Mouse (Mus musculus) left cerebral cortex, postnatal 36 days (tissue): ENCODE measurements at regions not wholly inside any gene's neighbourhood (a gene's known extent, or its start where the extent isn't known, plus 50 kb on each side); places are given as distances from the start of the nearest gene placed in this dataset.

Source experiments
- DNase-seq, 2 experiments: peaks; one replicate each; pipeline ENCODE4 v3.0.0; 2021 to 2022; ENCODE audit warnings: low spot score in 2 of 2, mixed read lengths in 1 of 2
- intact Hi-C: fragments of 180-260 bp; cut with DNase I; formaldehyde crosslinking; loops from one replicate; pipeline ENCODE4 v1.15.1; 2025

- intact Hi-C loops: loop anchor here (1.0 to 5.0 kb wide), 3 partner anchors 231 to 491 kb away; no protein-coding TSS in a partner anchor
- peak in 1 of 2 experiments; percentile 65 for DNase-seq
These were observed 264.4 kb upstream of the Nfe2l3 start for GRCm38 (mm10) chr6:51168048-51168447.

GRCm38 (mm10) chr6:51168775-51169695, 263.4 kb upstream of the Nfe2l3 start:
- no peak for DNase-seq
- intact Hi-C loops: loop anchor here (1.0 to 5.0 kb wide), 3 partner anchors 232 to 492 kb away; no protein-coding TSS in a partner anchor

GRCm38 (mm10) chr6:51169971-51170411, 262.5 kb upstream of the Nfe2l3 start:
- DNase-seq: no peak
- intact Hi-C loops: loop anchor here (5.0 to 10.0 kb wide), 4 partner anchors 233 to 1147 kb away; partner anchors contain the start of gene Hoxa13

DNA sequence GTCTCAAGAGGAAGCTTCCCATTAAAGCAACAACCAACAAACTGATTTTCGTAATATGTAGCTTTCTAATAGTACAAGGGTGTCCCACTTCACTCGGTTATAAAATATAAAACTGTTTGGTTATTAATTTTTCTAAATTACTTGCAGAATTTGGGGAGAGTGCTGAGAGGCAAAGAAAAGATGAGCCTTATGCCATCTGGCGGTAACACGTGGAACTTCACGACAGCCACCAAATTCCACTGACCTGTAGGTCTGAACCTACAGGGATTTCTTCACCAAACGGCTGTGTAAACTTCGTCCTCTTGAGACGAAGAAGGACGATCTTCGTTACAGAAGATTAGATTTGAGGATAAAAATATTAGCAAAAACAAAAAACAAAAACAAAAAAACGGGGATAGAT, 262.1 kb upstream of the Nfe2l3 start:
- intact Hi-C loops: loop anchor here (5.0 to 10.0 kb wide), 2 partner anchors 1094 to 1147 kb away; partner anchors contain the start of gene Hoxa13
- DNase-seq: no peak

GRCm38 (mm10) chr6:51170871-51171270, 261.6 kb upstream of the Nfe2l3 start:
- intact Hi-C loops: loop anchor here (5.0 to 10.0 kb wide), 2 partner anchors 1094 to 1146 kb away; partner anchors contain the start of gene Hoxa13
- DNase-seq: no peak

DNA sequence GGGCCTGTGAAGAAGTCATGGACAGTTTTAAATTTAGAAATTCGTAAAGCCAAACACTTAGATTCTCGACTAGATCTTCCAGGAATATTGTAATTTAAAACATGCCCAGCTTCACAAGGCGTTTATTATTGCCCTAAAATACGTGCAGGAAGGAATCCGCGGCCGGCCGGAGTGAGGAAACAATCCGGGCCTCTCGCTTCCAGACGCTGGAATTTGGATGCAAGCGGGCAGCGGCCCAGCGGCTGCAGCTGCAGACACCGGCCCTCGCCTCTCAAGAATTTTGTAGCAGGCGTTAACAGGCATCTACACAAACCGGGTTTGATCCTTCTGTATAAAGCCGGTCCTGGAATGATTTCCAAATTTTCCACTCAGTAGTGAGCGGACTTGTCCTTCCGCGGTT, 260.7 kb upstream of the Nfe2l3 start:
- intact Hi-C loops: loop anchor here (5.0 to 10.0 kb wide), 2 partner anchors 1093 to 1146 kb away; partner anchors contain the start of gene Hoxa13
- peak in 1 of 2 experiments; percentile 43 for DNase-seq

DNA sequence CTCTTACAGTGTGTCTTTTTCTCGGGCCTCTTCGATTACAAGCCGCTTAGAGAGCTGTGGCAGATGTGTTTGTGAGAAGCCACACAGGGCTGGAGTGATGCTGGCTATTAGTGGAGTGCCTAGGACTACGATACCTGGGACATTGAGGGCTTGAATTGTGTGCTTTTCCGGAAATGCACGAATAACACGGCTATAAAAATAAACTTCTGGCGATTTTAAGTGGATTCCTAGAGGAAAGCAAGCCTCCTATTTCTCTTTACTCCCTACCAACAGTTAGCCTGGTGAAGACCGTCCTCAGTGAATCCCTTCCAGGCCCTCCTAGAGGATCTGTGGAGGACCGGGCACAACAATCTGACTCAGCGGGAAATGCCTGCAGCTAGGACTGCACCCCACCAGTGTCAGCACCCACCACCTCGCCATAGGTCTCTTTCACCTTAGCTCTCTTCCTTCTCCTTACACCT, 260.1 kb upstream of the Nfe2l3 start:
- no peak for DNase-seq
- intact Hi-C loops: loop anchor here (5.0 to 10.0 kb wide), 2 partner anchors 1092 to 1145 kb away; partner anchors contain the start of gene Hoxa13

DNA sequence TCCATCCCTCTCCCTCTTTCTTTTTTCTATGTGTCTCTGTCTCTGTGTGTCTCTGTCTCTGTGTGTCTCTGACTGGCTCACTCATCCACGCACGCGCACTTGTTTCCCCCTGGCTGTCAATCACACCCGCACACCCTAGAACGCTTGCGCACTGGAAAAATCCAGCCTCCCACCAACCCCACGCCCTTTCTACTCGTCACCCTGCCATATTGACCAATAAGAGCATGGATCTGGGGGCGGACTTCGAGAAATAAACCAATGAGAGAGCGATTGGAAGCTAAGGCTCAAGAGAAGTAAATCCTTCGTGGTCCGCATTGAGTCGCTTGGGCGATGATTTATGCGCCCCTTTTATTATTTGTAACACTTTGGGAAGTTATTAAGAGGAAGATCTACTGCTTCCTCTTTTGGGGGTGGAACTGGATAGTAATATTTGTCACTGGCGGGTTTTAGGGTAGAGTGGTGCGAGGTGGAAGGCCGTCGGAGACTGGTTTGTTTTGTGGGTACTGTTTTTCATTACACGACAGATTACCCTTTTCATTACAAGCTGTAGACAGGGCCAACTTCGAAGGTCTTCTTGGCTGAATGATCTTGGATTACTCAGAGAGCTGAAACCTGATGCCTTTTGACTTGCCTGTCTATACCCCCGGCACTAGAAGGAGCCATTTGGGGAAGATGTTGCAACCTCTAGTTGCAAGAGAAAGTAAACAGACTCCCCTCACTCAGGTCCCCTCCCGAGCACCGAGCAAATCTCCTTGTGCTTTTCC, 259.4 kb upstream of the Nfe2l3 start:
- DNase-seq: peak in 1 of 2 experiments; percentile 50
- intact Hi-C loops: loop anchor here (5.0 to 10.0 kb wide), 2 partner anchors 1092 to 1144 kb away; partner anchors contain the start of gene Hoxa13

- no peak for DNase-seq
- intact Hi-C loops: loop anchor here (5.0 to 10.0 kb wide), 2 partner anchors 1091 to 1143 kb away; partner anchors contain the start of gene Hoxa13
These were observed 258.6 kb upstream of the Nfe2l3 start for GRCm38 (mm10) chr6:51173620-51174442.

- no peak for DNase-seq
- intact Hi-C loops: loop anchor here (5.0 to 10.0 kb wide), 4 partner anchors 833 to 1143 kb away; partner anchors contain the start of genes Hoxa13 and Hoxa2
These were observed 257.9 kb upstream of the Nfe2l3 start for GRCm38 (mm10) chr6:51174443-51175021.

- no peak for DNase-seq
- intact Hi-C loops: loop anchor here (5.0 to 10.0 kb wide), 3 partner anchors 831 to 1089 kb away; partner anchors contain the start of genes Hoxa13 and Hoxa2
These were observed 256.6 kb upstream of the Nfe2l3 start for GRCm38 (mm10) chr6:51175616-51176590.

DNA sequence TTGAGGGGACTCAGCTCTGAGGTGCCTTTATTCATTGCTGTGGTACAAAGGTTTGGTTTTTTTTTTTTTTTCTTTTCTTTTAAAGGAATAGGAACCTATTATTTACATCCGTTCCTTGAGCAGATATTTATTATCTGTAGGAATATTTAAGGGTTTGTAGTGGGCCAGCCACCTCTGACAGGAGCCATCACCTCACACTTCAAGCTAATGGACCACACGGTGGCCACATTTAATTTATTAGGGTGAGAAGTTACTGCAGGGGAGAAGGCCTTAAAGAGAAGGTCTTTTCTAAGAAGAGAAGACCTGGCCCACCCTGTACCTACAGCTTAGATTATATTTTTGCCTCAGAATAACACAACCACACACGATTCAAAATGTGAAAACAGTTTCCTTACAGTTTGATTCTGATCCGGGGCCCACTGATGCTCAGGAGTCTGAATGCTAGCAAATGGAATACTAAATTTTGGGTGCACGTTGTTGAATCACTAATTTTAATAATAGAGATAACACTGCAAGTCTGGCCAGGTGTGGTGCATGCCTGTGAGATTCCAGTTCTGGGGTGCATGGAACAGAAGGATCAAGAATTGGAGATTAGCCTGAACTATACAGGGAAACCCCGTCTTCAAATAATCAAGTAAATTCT, 255.6 kb upstream of the Nfe2l3 start:
- DNase-seq: no peak
- intact Hi-C loops: loop anchor here (5.0 to 10.0 kb wide), 3 partner anchors 830 to 1088 kb away; partner anchors contain the start of genes Hoxa13 and Hoxa2

GRCm38 (mm10) chr6:51177701-51178060, 254.8 kb upstream of the Nfe2l3 start:
- intact Hi-C loops: loop anchor here (2.0 to 10.0 kb wide), 4 partner anchors 830 to 1959 kb away; partner anchors contain the start of genes Hoxa13 and Hoxa2

GRCm38 (mm10) chr6:51178061-51178791, 254.2 kb upstream of the Nfe2l3 start:
- DNase-seq: no peak
- intact Hi-C loops: loop anchor here (2.0 to 10.0 kb wide), 4 partner anchors 829 to 1959 kb away; partner anchors contain the start of genes Hoxa13 and Hoxa2

More at GRCm38 (mm10) chr6:51177701-51178060, 254.8 kb upstream of the Nfe2l3 start:
- no peak for DNase-seq

- no peak for DNase-seq
- intact Hi-C loops: loop anchor here (2.0 to 10.0 kb wide), 4 partner anchors 828 to 1960 kb away; partner anchors contain the start of genes Hoxa13 and Hoxa2
These were observed 253.6 kb upstream of the Nfe2l3 start for GRCm38 (mm10) chr6:51178799-51179398.
